Mouse (Mus musculus): ENCODE measurements at regions not wholly inside any gene's neighbourhood (a gene's known extent, or its start where the extent isn't known, plus 50 kb on each side); places are given as distances from the start of the nearest gene placed in this dataset.
A peak's percentile ranks its signal among the peaks of the same experiment; 100 is the strongest.

- no peak overlapping the region for H3K4me3 ChIP-seq (ENCODE audit: low read depth, low read length)
- no peak overlapping the region for H3K9ac ChIP-seq (replicated peaks; ENCODE audit: low read length, poor library complexity, severe bottlenecking)
- H3K4me2 ChIP-seq (ENCODE audit: low read depth, low read length, poor library complexity, severe bottlenecking), result no peak overlapping the region
- no peaks in the 10 kb centered on the region for H3K36me3 ChIP-seq (ENCODE audit: insufficient read depth, low read length)
- H3K27ac ChIP-seq (ENCODE audit: low read depth, low read length), result no peak overlapping the region
- DNase-seq (ENCODE audit: low spot score) (no peak), ATAC-seq (ENCODE audit: low FRiP score) (no peak)
- WGBS, result 76% methylated on average over 5 of the region's 5 CpGs
- H3K4me1 ChIP-seq (ENCODE audit: insufficient read depth, low read length), result peaks cover 8% of the 10 kb centered on the region; the same call in 1 of the 2 replicates
- TF ChIP-seq CTCF (IDR thresholded peaks at IDR 0.05), result no peak
- no peaks in the 10 kb centered on the region for H3K27me3 ChIP-seq (ENCODE audit: insufficient read depth, low read length)
- no peaks in the 10 kb centered on the region for H3K9me3 ChIP-seq (ENCODE audit: low read length)
These were observed 71.1 kb upstream of the Kcng1 start for GRCm38 (mm10) chr2:168352626-168353025.

DNA sequence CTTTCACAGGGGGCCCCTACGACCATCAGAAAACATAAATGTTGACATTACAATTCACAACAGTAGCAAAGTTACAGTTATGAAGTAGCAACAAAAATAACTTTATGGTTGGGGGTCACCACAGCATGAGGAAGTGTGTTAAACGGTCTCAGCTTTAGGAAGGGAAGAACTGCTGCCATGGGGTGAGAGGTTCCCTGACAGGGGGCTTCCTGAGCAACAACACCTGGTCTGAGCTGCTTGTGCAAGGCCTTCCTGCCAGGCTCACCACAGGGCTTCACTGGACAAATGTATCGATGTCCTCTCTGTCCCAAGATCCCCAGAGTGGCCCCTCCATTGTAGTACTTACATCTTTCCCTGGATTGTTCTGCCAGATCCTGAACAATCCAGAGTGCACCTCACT, 70.7 kb upstream of the Kcng1 start:
- Histone ChIP-seq H3K4me1 (ENCODE audit: insufficient read depth, low read length) (peaks cover 8% of the 10 kb centered on the region; the same call in 1 of the 2 replicates), H3K36me3 (ENCODE audit: insufficient read depth, low read length) (no peaks in the 10 kb centered on the region), H3K9me3 (ENCODE audit: low read length) (no peaks in the 10 kb centered on the region), H3K27me3 (ENCODE audit: insufficient read depth, low read length) (no peaks in the 10 kb centered on the region), H3K9ac (replicated peaks; ENCODE audit: low read length, poor library complexity, severe bottlenecking) (no peak overlapping the region), H3K4me3 (ENCODE audit: low read depth, low read length) (no peak overlapping the region), H3K27ac (ENCODE audit: low read depth, low read length) (no peak overlapping the region), H3K4me2 (ENCODE audit: low read depth, low read length, poor library complexity, severe bottlenecking) (no peak overlapping the region)
- whole genome bisulfite sequencing, result 73% methylated on average over 3 of the region's 3 CpGs
- DNase-seq (ENCODE audit: low spot score), result no peak
- no peak for ATAC-seq (ENCODE audit: low FRiP score)
- TF ChIP-seq CTCF (IDR thresholded peaks at IDR 0.05), result no peak

- TF ChIP-seq CTCF (IDR thresholded peaks at IDR 0.05), result no peak
- Histone ChIP-seq H3K9me3 (ENCODE audit: low read length) (no peaks in the 10 kb centered on the region), H3K27me3 (ENCODE audit: insufficient read depth, low read length) (no peaks in the 10 kb centered on the region), H3K9ac (replicated peaks; ENCODE audit: low read length, poor library complexity, severe bottlenecking) (no peak overlapping the region), H3K36me3 (ENCODE audit: insufficient read depth, low read length) (no peaks in the 10 kb centered on the region), H3K4me1 (ENCODE audit: insufficient read depth, low read length) (peaks cover 4% of the 10 kb centered on the region; the same call in 1 of the 2 replicates), H3K27ac (ENCODE audit: low read depth, low read length) (no peak overlapping the region), H3K4me3 (ENCODE audit: low read depth, low read length) (no peak overlapping the region), H3K4me2 (ENCODE audit: low read depth, low read length, poor library complexity, severe bottlenecking) (no peak overlapping the region)
- DNase-seq (ENCODE audit: low spot score), result no peak
- no peak for ATAC-seq (ENCODE audit: low FRiP score)
- WGBS, result 93% methylated on average over 5 of the region's 5 CpGs
These were observed 63.8 kb upstream of the Kcng1 start for GRCm38 (mm10) chr2:168345384-168345783.

DNA sequence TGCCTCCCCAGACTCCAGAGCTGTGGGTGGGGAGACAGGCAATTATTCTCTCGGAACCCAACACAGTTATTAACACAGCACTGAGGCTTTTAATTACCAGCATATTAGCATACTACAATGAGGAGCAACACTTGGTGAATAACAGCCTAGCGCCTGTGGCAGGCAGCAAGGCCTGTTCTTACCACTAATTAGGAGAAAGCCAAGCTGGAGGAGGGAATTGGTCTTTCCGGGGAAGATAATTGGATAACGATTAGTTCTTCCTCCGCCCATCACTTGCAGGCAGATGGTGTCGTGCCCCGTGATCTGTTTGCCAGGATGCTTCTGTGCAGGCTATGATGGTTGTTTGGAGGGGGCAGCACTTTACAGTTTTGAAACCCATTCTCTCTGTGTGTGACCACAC, 62.2 kb upstream of the Kcng1 start:
- H3K4me1 ChIP-seq (ENCODE audit: insufficient read depth, low read length), result peaks cover 12% of the 10 kb centered on the region; the same call in 1 of the 2 replicates
- 33% methylated on average over 7 of the region's 7 CpGs for WGBS
- no peak overlapping the region for H3K4me2 ChIP-seq (ENCODE audit: low read depth, low read length, poor library complexity, severe bottlenecking)
- no peaks in the 10 kb centered on the region for H3K27me3 ChIP-seq (ENCODE audit: insufficient read depth, low read length)
- TF ChIP-seq CTCF (IDR thresholded peaks at IDR 0.05), result no peak
- H3K9ac ChIP-seq (replicated peaks; ENCODE audit: low read length, poor library complexity, severe bottlenecking), result no peak overlapping the region
- H3K4me3 ChIP-seq (ENCODE audit: low read depth, low read length), result no peak overlapping the region
- H3K36me3 ChIP-seq (ENCODE audit: insufficient read depth, low read length), result no peaks in the 10 kb centered on the region
- no peaks in the 10 kb centered on the region for H3K9me3 ChIP-seq (ENCODE audit: low read length)
- 0 out of 2 replicates have a peak overlapping the region, but pooled peaks have one; percentile 12 for H3K27ac ChIP-seq (ENCODE audit: low read depth, low read length)
- peak; percentile 77 for DNase-seq (ENCODE audit: low spot score)
- ATAC-seq (ENCODE audit: low FRiP score), result no peak

- TF ChIP-seq CTCF (IDR thresholded peaks at IDR 0.05), result no peak
- H3K4me3 ChIP-seq (ENCODE audit: low read depth, low read length), result no peak overlapping the region
- peaks cover 13% of the 10 kb centered on the region for H3K4me1 ChIP-seq (ENCODE audit: insufficient read depth, low read length)
- no peaks in the 10 kb centered on the region for H3K9me3 ChIP-seq (ENCODE audit: low read length)
- H3K4me2 ChIP-seq (ENCODE audit: low read depth, low read length, poor library complexity, severe bottlenecking), result no peak overlapping the region
- H3K27me3 ChIP-seq (ENCODE audit: insufficient read depth, low read length), result no peaks in the 10 kb centered on the region
- DNase-seq (ENCODE audit: low spot score) (no peak), ATAC-seq (ENCODE audit: low FRiP score) (no peak)
- H3K36me3 ChIP-seq (ENCODE audit: insufficient read depth, low read length), result no peaks in the 10 kb centered on the region
- WGBS, result 28% methylated on average over 6 of the region's 6 CpGs
- no peak overlapping the region for H3K9ac ChIP-seq (replicated peaks; ENCODE audit: low read length, poor library complexity, severe bottlenecking)
- peak overlapping the region; percentile 64 for H3K27ac ChIP-seq (ENCODE audit: low read depth, low read length)
These were observed 57.3 kb upstream of the Kcng1 start for GRCm38 (mm10) chr2:168338819-168339218.

DNA sequence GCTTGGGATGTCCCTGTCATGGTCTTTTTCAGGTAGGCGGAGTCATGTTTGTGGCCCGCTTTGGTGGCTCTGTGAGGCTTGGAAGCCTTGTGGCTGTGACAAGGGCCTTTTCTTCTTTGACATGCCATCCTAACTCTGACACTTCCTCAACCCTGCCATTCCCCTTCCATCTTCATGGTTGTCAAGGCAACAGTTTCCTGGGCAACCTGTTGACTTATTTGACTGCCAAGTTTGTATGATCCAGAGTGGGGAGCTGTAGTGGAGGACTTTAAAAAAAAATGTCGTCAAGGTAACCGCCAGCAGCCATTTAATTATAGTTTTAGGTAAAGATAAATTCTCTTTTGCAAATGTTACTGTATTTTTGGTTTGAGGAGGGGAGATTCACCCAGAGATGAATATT, 56.8 kb upstream of the Kcng1 start:
- H3K9ac ChIP-seq (replicated peaks; ENCODE audit: low read length, poor library complexity, severe bottlenecking), result no peak overlapping the region
- H3K27me3 ChIP-seq (ENCODE audit: insufficient read depth, low read length), result no peaks in the 10 kb centered on the region
- WGBS, result 22% methylated on average over 4 of the region's 4 CpGs
- H3K36me3 ChIP-seq (ENCODE audit: insufficient read depth, low read length), result no peaks in the 10 kb centered on the region
- H3K27ac ChIP-seq (ENCODE audit: low read depth, low read length), result peak overlapping the region; percentile 64
- DNase-seq (ENCODE audit: low spot score) (peak; percentile 79), ATAC-seq (ENCODE audit: low FRiP score) (peak; percentile 76; the same call in 1 of the 2 replicates)
- H3K4me3 ChIP-seq (ENCODE audit: low read depth, low read length), result no peak overlapping the region
- H3K4me2 ChIP-seq (ENCODE audit: low read depth, low read length, poor library complexity, severe bottlenecking), result no peak overlapping the region
- H3K9me3 ChIP-seq (ENCODE audit: low read length), result no peaks in the 10 kb centered on the region
- H3K4me1 ChIP-seq (ENCODE audit: insufficient read depth, low read length), result peaks cover 13% of the 10 kb centered on the region
- no peak for TF ChIP-seq CTCF (IDR thresholded peaks at IDR 0.05)

All from midbrain, postnatal 0 days (tissue).